Mouse (Mus musculus) megakaryocyte-erythroid progenitor cell, adult 5 weeks (primary cell): Measurements from ENCODE around the gene Esm1. TPM values are rescaled to one million over a fixed set of nuclear protein-coding genes. Genes with fewer than 3 reads are reported as not detected.

Experiments used
- polyA plus RNA-seq: library from polyadenylated mRNA; stranded (reverse); fragments of >175 nt; gene quantifications from 2 replicates; pipeline ENCODE4 v1.2.3, GENCODE M21; 2012

The Esm1 gene
- polyA plus RNA-seq: 0.06 and 0.08 TPM in 2 replicates

DNA sequence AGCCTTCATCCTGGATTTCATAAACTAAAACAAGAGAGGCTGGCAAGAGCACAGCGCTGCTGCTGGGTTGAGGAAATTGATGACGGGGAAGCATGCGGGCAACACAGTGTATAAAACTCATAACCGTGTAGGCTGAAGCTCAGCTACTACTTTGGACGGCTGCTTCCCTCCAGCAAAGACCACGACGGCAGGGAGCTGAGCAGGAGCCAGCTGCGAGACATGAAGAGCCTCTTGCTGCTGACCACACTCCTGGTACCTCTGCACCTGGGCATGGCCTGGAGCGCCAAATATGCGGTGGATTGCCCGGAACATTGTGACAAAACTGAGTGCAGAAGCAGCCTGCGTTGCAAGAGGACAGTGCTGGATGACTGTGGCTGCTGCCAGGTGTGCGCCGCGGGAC, at the start of gene Esm1:
Esm1 (plus strand) TSS at position 36 of the 400 bp plus-strand sequence.

GRCm38 (mm10) chr13:113225811-113226210, 16.4 kb downstream of the Esm1 start, which contains the start of gene Gzmk:
Gene Gzmk (minus strand): TSS chr13:113225908.

Other genes with a start within 250 kb of the Esm1 start
- gene Ccno, start 221.9 kb upstream of the Esm1 start, polyA plus RNA-seq: 8.7 and 10.1 TPM in 2 replicates
- gene Mcidas, start 215.8 kb upstream of the Esm1 start, polyA plus RNA-seq: not detected in 2 replicates
- not detected in 2 replicates for gene Cdc20b, start 174.5 kb upstream of the Esm1 start, polyA plus RNA-seq
- gene Gpx8, start 163.2 kb upstream of the Esm1 start, polyA plus RNA-seq: 0.27 TPM in 1 of 2 replicates, not detected in the other
- gene Gzma, start 108.7 kb upstream of the Esm1 start, polyA plus RNA-seq: 0.56 and 0.62 TPM in 2 replicates
- not detected in 2 replicates for gene Gzmk, start 16.2 kb downstream of the Esm1 start, polyA plus RNA-seq
- not detected in 2 replicates for gene BC067074, start 83.5 kb downstream of the Esm1 start, polyA plus RNA-seq